In the genomic region with DNA sequence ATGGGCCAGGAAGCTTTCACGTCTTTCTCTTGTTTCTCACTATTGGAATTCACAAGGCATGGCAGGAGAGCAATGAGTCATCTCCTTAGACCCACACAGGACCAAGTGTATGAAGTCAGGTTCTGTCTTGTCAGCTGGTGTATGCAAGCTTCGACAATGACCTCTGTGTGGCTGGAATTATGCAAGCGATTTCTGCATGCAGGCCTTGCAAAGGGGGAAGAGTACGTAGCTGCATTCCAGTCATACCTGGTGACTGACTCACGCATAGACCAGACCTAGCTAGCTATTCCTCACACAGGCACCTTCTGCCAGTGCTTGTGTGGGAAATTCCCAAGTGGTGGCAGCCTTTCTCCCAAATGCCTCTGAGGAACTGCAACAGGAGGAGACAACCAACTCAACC, we compare ENCODE assay signal across 9 mouse cellular contexts. TPM values are rescaled to one million over a fixed set of nuclear protein-coding genes. Genes with fewer than 3 reads are reported as not detected.
DNase-seq lines count a peak whose midpoint lies in the region; ATAC-seq and TF ChIP-seq lines count a peak whose summit lies in the region.
"Had no signal": no experiment of that assay in that cellular context is flagged by ENCODE, and none has a peak within 500 bp of the region (broad histone marks: within the 10 kb centered on the region; RNA-seq: fewer than 3 reads in every experiment).

No protein-coding gene starts in this region.

- no peaks in the 10 kb centered on the region for H3K79me2 ChIP-seq in CH12.LX (replicated peaks; ENCODE audit: control insufficient read depth, extremely low read depth, insufficient read depth, poor library complexity, severe bottlenecking)

- no peak overlapping the region for H3K9ac ChIP-seq in CH12.LX (ENCODE audit: insufficient read depth, low read depth)
- H3K9ac ChIP-seq in forebrain, embryonic 11.5 days (ENCODE audit: low read length): no peak overlapping the region

- TF ChIP-seq RAD21 in CH12.LX (IDR thresholded peaks at IDR 0.05; ENCODE audit: low read depth, low read length): no peak

- H3K4me3 ChIP-seq in CH12.LX (replicated peaks in 1 of 3; ENCODE audit: low read depth in 2 of 3, low read length in 2 of 3, poor library complexity in 1 of 3): no peak overlapping the region
- no peak overlapping the region for H3K4me3 ChIP-seq in forebrain, embryonic 11.5 days (ENCODE audit: low read depth, low read length)
- H3K4me3 ChIP-seq: erythroblast, embryonic 14.5 days had no signal

- TF ChIP-seq EP300 in CH12.LX (IDR thresholded peaks at IDR 0.05; ENCODE audit: low read length): no peak

- no peaks in the 10 kb centered on the region for H3K27me3 ChIP-seq in CH12.LX (replicated peaks)
- H3K27me3 ChIP-seq in forebrain, embryonic 11.5 days (ENCODE audit: control insufficient read depth, insufficient read depth, low read length): no peaks in the 10 kb centered on the region

- H3K36me3 ChIP-seq in CH12.LX (replicated peaks in 1 of 2; ENCODE audit: control insufficient read depth in 1 of 2, insufficient read depth in 1 of 2, low read length in 1 of 2): peaks cover 57 to 89% of the 10 kb centered on the region in 2 experiments
- peaks cover 26% of the 10 kb centered on the region for H3K36me3 ChIP-seq in forebrain, embryonic 11.5 days (ENCODE audit: control insufficient read depth, insufficient read depth, low read length)

- no peak for TF ChIP-seq CTCF in CH12.LX (conservative IDR thresholded peaks at IDR 0.05 in 1 of 2, IDR thresholded peaks at IDR 0.05 in 1 of 2; ENCODE audit: low read depth in 2 of 2, low read length in 2 of 2)

- no peak for ATAC-seq in forebrain, embryonic 11.5 days (replicated peaks; ENCODE audit: low FRiP score)
- ATAC-seq in megakaryocyte-erythroid progenitor cell, adult 5-6 weeks (replicated peaks; ENCODE audit: low FRiP score, low TSS enrichment, poor library complexity, severe bottlenecking): no peak

- DNase-seq in CH12.LX (ENCODE audit: extremely low read depth) (no peak), WW6 (ENCODE audit: low read depth, low spot score) (peak; percentile 34)
- peak; percentile 65 to 71 for DNase-seq in heart, adult 9 months (ENCODE audit: low spot score in 2 of 2)
- peak; percentile 76 to 88 for DNase-seq in kidney, postnatal 25 days
- DNase-seq in urinary bladder, adult 2 months (ENCODE audit: low spot score): peak; percentile 31
- DNase-seq in forebrain, embryonic 11.5 days (ENCODE audit: low spot score): no peak
- DNase-seq in spleen, postnatal 36 days (ENCODE audit: low spot score in 2 of 2): no peak

- H3K27ac ChIP-seq in CH12.LX (ENCODE audit: insufficient read depth, low read depth): no peak overlapping the region
- H3K27ac ChIP-seq in forebrain, embryonic 11.5 days (ENCODE audit: low read depth, low read length): no peak overlapping the region

- no peak for TF ChIP-seq POLR2A in CH12.LX (IDR thresholded peaks at IDR 0.05; ENCODE audit: low read depth, low read length)

- in situ Hi-C loops in CH12.LX (cut with MboI; ENCODE audit: low pct_ligation_motif_present, low pct_unique_long_range_greater_than_20kb, low sequenced_read_pairs): no loop called here

- H3K4me1 ChIP-seq in CH12.LX (ENCODE audit: control insufficient read depth in 1 of 2, insufficient read depth in 2 of 2): no peaks in the 10 kb centered on the region
- no peaks in the 10 kb centered on the region for H3K4me1 ChIP-seq in forebrain, embryonic 11.5 days (replicated peaks; ENCODE audit: control insufficient read depth, insufficient read depth, low read length)

- dilution Hi-C loops in CH12.LX (cut with MboI; ENCODE audit: extremely low pct_ligation_motif_present, extremely low pct_unique_long_range_greater_than_20kb, low sequenced_read_pairs): no loop called here

- 61% methylated on average over 5 of the region's 5 CpGs for WGBS in forebrain, embryonic 11.5 days

- peaks cover 23% of the 10 kb centered on the region for H3K9me3 ChIP-seq in CH12.LX (replicated peaks; ENCODE audit: low read length)
- H3K9me3 ChIP-seq in forebrain, embryonic 11.5 days (ENCODE audit: control insufficient read depth, low read length): peaks cover 11% of the 10 kb centered on the region; the same call in 1 of the 2 replicates

- no peak overlapping the region for H3K4me2 ChIP-seq in CH12.LX (ENCODE audit: insufficient read depth, low read depth, poor library complexity, severe bottlenecking)
- no peak overlapping the region for H3K4me2 ChIP-seq in forebrain, embryonic 11.5 days (ENCODE audit: low read depth, low read length, severe bottlenecking)

TF ChIP-seq in CH12.LX, 34 proteins besides CTCF, POLR2A, EP300 and RAD21:
- TF ChIP-seq CHD2 (IDR thresholded peaks at IDR 0.05; ENCODE audit: low read length) (no peak), POLR2AphosphoS2 (IDR thresholded peaks at IDR 0.05; ENCODE audit: low read depth, low read length) (0 out of 2 replicates have a peak, but pooled peaks have one; percentile 42)

RNA-seq across cellular contexts. Expression of gene Snap47, which starts 8.0 kb away (rescaled TPM):
- total RNA-seq in CH12.LX (2012; rRNA removed) (81.8 and 101 TPM in 2 replicates), CH12.LX (2014; rRNA removed) (101 and 102 TPM in 2 replicates)
- 93.9 and 95.9 TPM in 2 replicates for polyA plus RNA-seq in CH12.LX (2012; ENCODE audit: insufficient read length, low read depth)
- 61.7 and 66.2 TPM in 2 replicates for polyA plus RNA-seq in urinary bladder, adult 2 months (2012; rRNA removed)
- polyA plus RNA-seq in forebrain, embryonic 11.5 days (2014; fragmentation: Nextera tagmentation; extraction: Ambion mirVana): 130 and 137 TPM in 2 replicates
- total RNA-seq in megakaryocyte-erythroid progenitor cell, adult 5-6 weeks (2014; fragmentation: Nextera tagmentation): 8.7 and 11.5 TPM in 2 replicates
- 9.0 and 9.6 TPM in 2 replicates for total RNA-seq in megakaryocyte-erythroid progenitor cell, adult 5-6 weeks (2017)

RNA-seq across cellular contexts. Expression of gene Jmjd4, which starts 9.1 kb away (rescaled TPM):
- total RNA-seq in CH12.LX (2012; rRNA removed) (10.2 and 14.0 TPM in 2 replicates), CH12.LX (2014; rRNA removed) (9.5 and 9.6 TPM in 2 replicates)
- 14.3 and 15.7 TPM in 2 replicates for polyA plus RNA-seq in CH12.LX (2012; ENCODE audit: insufficient read length, low read depth)
- polyA plus RNA-seq in urinary bladder, adult 2 months (2012; rRNA removed): 5.3 and 5.9 TPM in 2 replicates
- polyA plus RNA-seq in forebrain, embryonic 11.5 days (2014; fragmentation: Nextera tagmentation; extraction: Ambion mirVana): 17.8 and 20.5 TPM in 2 replicates
- 10.2 and 12.8 TPM in 2 replicates for total RNA-seq in megakaryocyte-erythroid progenitor cell, adult 5-6 weeks (2014; fragmentation: Nextera tagmentation)
- total RNA-seq in megakaryocyte-erythroid progenitor cell, adult 5-6 weeks (2017): 7.4 and 10.3 TPM in 2 replicates

RNA-seq across cellular contexts. Expression of gene Zfp867, which starts 13.3 kb away (rescaled TPM):
- 4.1 and 4.9 TPM in 2 replicates for total RNA-seq in CH12.LX (2012; rRNA removed)
- 7.1 and 7.2 TPM in 2 replicates for total RNA-seq in CH12.LX (2014; rRNA removed)
- polyA plus RNA-seq in CH12.LX (2012; ENCODE audit: insufficient read length, low read depth): 4.6 and 5.6 TPM in 2 replicates
- 5.6 and 6.2 TPM in 2 replicates for polyA plus RNA-seq in urinary bladder, adult 2 months (2012; rRNA removed)
- polyA plus RNA-seq in forebrain, embryonic 11.5 days (2014; fragmentation: Nextera tagmentation; extraction: Ambion mirVana): 11.9 and 13.0 TPM in 2 replicates
- 2.0 and 2.6 TPM in 2 replicates for total RNA-seq in megakaryocyte-erythroid progenitor cell, adult 5-6 weeks (2014; fragmentation: Nextera tagmentation)
- total RNA-seq in megakaryocyte-erythroid progenitor cell, adult 5-6 weeks (2017): 2.2 and 2.7 TPM in 2 replicates
- polyA plus RNA-seq: erythroblast, embryonic 14.5 days had no signal

Comparison
In these comparisons a context has a peak if more than half of its experiments do, and no peak if none do; other contexts are left out.
1. DNase-seq: peak in WW6 (single experiment), heart, adult 9 months (2 of 2), kidney, postnatal 25 days (2 of 2) and urinary bladder, adult 2 months (single experiment); none in CH12.LX (single experiment), forebrain, embryonic 11.5 days (single experiment) and spleen, postnatal 36 days (0 of 2).